Mouse (Mus musculus) small intestine, adult 2 months (tissue): ENCODE results near the gene Hyal3.

Experiments
- CTCF ChIP-seq: fragments of 200-500 bp; IDR thresholded peaks from 2 replicates; pipeline ENCODE4 v1.5.1; 2012; ENCODE audit warnings: low read depth, mild to moderate bottlenecking, control low read depth, inconsistent platforms, low read length, moderate library complexity, mixed read lengths; ENCODE audit not compliant: insufficient replicate concordance, insufficient read length; ENCODE audit errors: extremely low read depth
- POLR2A ChIP-seq: fragments of 200-500 bp; IDR thresholded peaks from 2 replicates; pipeline ENCODE4 v1.6.1; 2012; ENCODE audit warnings: low read depth, mild to moderate bottlenecking, control low read depth, inconsistent platforms, low read length, moderate library complexity

GRCm38 (mm10) chr9:107570845-107571244, 9.8 kb upstream of the Hyal3 start:
- TF ChIP-seq POLR2A (peak; percentile 69; the same call in 1 of the 2 replicates), CTCF (no peak)
